Comparison of ENCODE assay signal across 8 mouse cellular contexts in genomic region chr10:95817419-95818161, GRCm38 (mm10). TPM values are rescaled to one million over a fixed set of nuclear protein-coding genes. Genes with fewer than 3 reads are reported as not detected.
DNase-seq lines count a peak whose midpoint lies in the region; ATAC-seq and TF ChIP-seq lines count a peak whose summit lies in the region.

No protein-coding gene starts in this region.

- H3K79me2 ChIP-seq in CH12.LX (replicated peaks; ENCODE audit: control insufficient read depth, extremely low read depth, insufficient read depth, poor library complexity, severe bottlenecking) = no peaks in the 10 kb centered on the region

- no peak for TF ChIP-seq CTCF in CH12.LX (conservative IDR thresholded peaks at IDR 0.05 in 1 of 2, IDR thresholded peaks at IDR 0.05 in 1 of 2; ENCODE audit: low read depth in 2 of 2, low read length in 2 of 2)

- H3K4me2 ChIP-seq in forebrain, embryonic 11.5 days (ENCODE audit: low read depth, low read length, severe bottlenecking) = no peak overlapping the region
- H3K4me2 ChIP-seq in CH12.LX (ENCODE audit: insufficient read depth, low read depth, poor library complexity, severe bottlenecking) = peak overlapping the region; percentile 66

- H3K27me3 ChIP-seq in forebrain, embryonic 11.5 days (ENCODE audit: control insufficient read depth, insufficient read depth, low read length) = no peaks in the 10 kb centered on the region
- H3K27me3 ChIP-seq in forebrain, embryonic 10.5 days (ENCODE audit: poor library complexity, severe bottlenecking) = no peaks in the 10 kb centered on the region
- H3K27me3 ChIP-seq in CH12.LX (replicated peaks) = no peaks in the 10 kb centered on the region

- H3K4me3 ChIP-seq in forebrain, embryonic 11.5 days (ENCODE audit: low read depth, low read length) = no peak overlapping the region
- H3K4me3 ChIP-seq in forebrain, embryonic 10.5 days = no peak overlapping the region
- peak overlapping the region in 2 of 3 experiments; percentile 7 to 15 for H3K4me3 ChIP-seq in CH12.LX (replicated peaks in 1 of 3; ENCODE audit: low read depth in 2 of 3, low read length in 2 of 3, poor library complexity in 1 of 3)

- in situ Hi-C loops in CH12.LX (cut with MboI; ENCODE audit: low pct_ligation_motif_present, low pct_unique_long_range_greater_than_20kb, low sequenced_read_pairs) = no loop called here

- no peak overlapping the region for H3K9ac ChIP-seq in forebrain, embryonic 11.5 days (ENCODE audit: low read length)
- no peak overlapping the region for H3K9ac ChIP-seq in CH12.LX (ENCODE audit: insufficient read depth, low read depth)

- no peak overlapping the region for H3K27ac ChIP-seq in forebrain, embryonic 11.5 days (ENCODE audit: low read depth, low read length)
- H3K27ac ChIP-seq in forebrain, embryonic 10.5 days = no peak overlapping the region
- H3K27ac ChIP-seq in CH12.LX (ENCODE audit: insufficient read depth, low read depth) = peak overlapping the region; percentile 13; the same call in 1 of the 2 replicates

- WGBS in forebrain, embryonic 11.5 days = 43% methylated on average over 9 of the region's 9 CpGs
- 56% methylated on average over 9 of the region's 9 CpGs for WGBS in forebrain, embryonic 10.5 days

- no peaks in the 10 kb centered on the region for H3K4me1 ChIP-seq in forebrain, embryonic 11.5 days (replicated peaks; ENCODE audit: control insufficient read depth, insufficient read depth, low read length)
- H3K4me1 ChIP-seq in forebrain, embryonic 10.5 days = peaks cover 9% of the 10 kb centered on the region
- H3K4me1 ChIP-seq in CH12.LX (ENCODE audit: control insufficient read depth in 1 of 2, insufficient read depth in 2 of 2) = peaks cover 10 to 21% of the 10 kb centered on the region in 2 experiments

- peak; percentile 42; the same call in 1 of the 2 replicates for TF ChIP-seq EP300 in CH12.LX (IDR thresholded peaks at IDR 0.05; ENCODE audit: low read length)

- no peak for DNase-seq in forebrain, embryonic 11.5 days (ENCODE audit: low spot score)
- DNase-seq in forebrain, embryonic 10.5 days (ENCODE audit: extremely low spot score, low spot score) = no peak
- peak; percentile 68 for DNase-seq in CH12.LX (ENCODE audit: extremely low read depth)
- DNase-seq in left cerebral cortex, adult 9 months (ENCODE audit: low spot score in 2 of 2) = no peak
- no peak for DNase-seq in frontal cortex, adult 2 months (ENCODE audit: extremely low spot score in 1 of 2, low spot score in 1 of 2)
- DNase-seq in gastrocnemius, adult 18-20 months (ENCODE audit: low spot score) = no peak

- TF ChIP-seq POLR2A in CH12.LX (IDR thresholded peaks at IDR 0.05; ENCODE audit: low read depth, low read length) = no peak

- H3K36me3 ChIP-seq in forebrain, embryonic 11.5 days (ENCODE audit: control insufficient read depth, insufficient read depth, low read length) = no peaks in the 10 kb centered on the region
- no peaks in the 10 kb centered on the region for H3K36me3 ChIP-seq in forebrain, embryonic 10.5 days (replicated peaks)
- no peaks in the 10 kb centered on the region for H3K36me3 ChIP-seq in CH12.LX (replicated peaks in 1 of 2; ENCODE audit: control insufficient read depth in 1 of 2, insufficient read depth in 1 of 2, low read length in 1 of 2)

- dilution Hi-C loops in CH12.LX (cut with MboI; ENCODE audit: extremely low pct_ligation_motif_present, extremely low pct_unique_long_range_greater_than_20kb, low sequenced_read_pairs) = no loop called here

- 0 out of 2 replicates have a peak, but pooled peaks have one; percentile 27 for ATAC-seq in forebrain, embryonic 11.5 days (replicated peaks; ENCODE audit: low FRiP score)
- ATAC-seq in hematopoietic stem cell, adult 5-6 weeks (replicated peaks in 1 of 2; ENCODE audit: insufficient read depth in 1 of 2, low FRiP score in 2 of 2, low TSS enrichment in 1 of 2, low read depth in 1 of 2, poor library complexity in 2 of 2, severe bottlenecking in 2 of 2) = peak; percentile 95 to 97
- peak; percentile 96 for ATAC-seq in megakaryocyte progenitor cell, adult 5-6 weeks (replicated peaks; ENCODE audit: poor library complexity)

- no peaks in the 10 kb centered on the region for H3K9me3 ChIP-seq in forebrain, embryonic 11.5 days (ENCODE audit: control insufficient read depth, low read length)
- no peaks in the 10 kb centered on the region for H3K9me3 ChIP-seq in forebrain, embryonic 10.5 days
- H3K9me3 ChIP-seq in CH12.LX (replicated peaks; ENCODE audit: low read length) = peaks cover 3% of the 10 kb centered on the region

- TF ChIP-seq RAD21 in CH12.LX (IDR thresholded peaks at IDR 0.05; ENCODE audit: low read depth, low read length) = no peak; the same call in 1 of the 2 replicates

TF ChIP-seq in CH12.LX, 34 proteins besides CTCF, POLR2A, EP300 and RAD21:
- TF ChIP-seq MXI1 (IDR thresholded peaks at IDR 0.05; ENCODE audit: low read depth, low read length) (no peak), IRF4 (IDR thresholded peaks at IDR 0.05; ENCODE audit: low read depth, low read length) (peak; percentile 54; the same call in 1 of the 2 replicates), CHD1 (IDR thresholded peaks at IDR 0.05; ENCODE audit: low read depth, low read length) (no peak), BHLHE40 (IDR thresholded peaks at IDR 0.05; ENCODE audit: low read depth, low read length) (peak; percentile 52), CHD2 (IDR thresholded peaks at IDR 0.05; ENCODE audit: low read length) (no peak), USF1 (IDR thresholded peaks at IDR 0.05; ENCODE audit: low read depth, low read length) (no peak), NELFE (IDR thresholded peaks at IDR 0.05; ENCODE audit: low read depth, low read length) (no peak), SMC3 (IDR thresholded peaks at IDR 0.05; ENCODE audit: low read depth, low read length) (no peak; the same call in 1 of the 2 replicates), MYC (IDR thresholded peaks at IDR 0.05; ENCODE audit: low read depth, low read length) (no peak), PAX5 (IDR thresholded peaks at IDR 0.05; ENCODE audit: low read length) (no peak), UBTF (IDR thresholded peaks at IDR 0.05; ENCODE audit: low read depth, low read length) (no peak), ZNF384 (IDR thresholded peaks at IDR 0.05; ENCODE audit: low read depth, low read length) (no peak)

RNA-seq across cellular contexts. Expression of gene Gm33543, which starts 25.1 kb away (rescaled TPM):
- not detected in 2 replicates for polyA plus RNA-seq in forebrain, embryonic 11.5 days (2014; fragmentation: Nextera tagmentation; extraction: Ambion mirVana)
- polyA plus RNA-seq in forebrain, embryonic 10.5 days (2016; fragmentation: Nextera tagmentation; extraction: Ambion mirVana) = not detected in 2 replicates
- total RNA-seq in CH12.LX (2012; rRNA removed) (not detected in 2 replicates), CH12.LX (2014; rRNA removed) (not detected in 2 replicates)
- not detected in 2 replicates for polyA plus RNA-seq in CH12.LX (2012; ENCODE audit: insufficient read length, low read depth)
- not detected in 2 replicates for total RNA-seq in hematopoietic stem cell, adult 5-6 weeks (2017)
- not detected in 2 replicates for total RNA-seq in megakaryocyte progenitor cell, adult 5-6 weeks (2015)
- not detected in 2 replicates for total RNA-seq in megakaryocyte progenitor cell, adult 5-6 weeks (2017)
- polyA plus RNA-seq in frontal cortex, adult 2 months (2012; rRNA removed) = not detected in 2 replicates
- 1 to 10 TPM; 1.9 TPM for total RNA-seq in gastrocnemius, adult 18-20 months (2021)

Comparison
In these comparisons a context has a peak if more than half of its experiments do, and no peak if none do; other contexts are left out.
1. ATAC-seq: peak in every context shown above with its lines; median percentile 96 in hematopoietic stem cell, adult 5-6 weeks; 96 in megakaryocyte progenitor cell, adult 5-6 weeks; 27 in forebrain, embryonic 11.5 days.
2. H3K4me3 ChIP-seq: peak in CH12.LX (2 of 3); none in forebrain, embryonic 11.5 days (single experiment) and forebrain, embryonic 10.5 days (single experiment).